ENCODE assay signal across 7 mouse cellular contexts in the genomic region with DNA sequence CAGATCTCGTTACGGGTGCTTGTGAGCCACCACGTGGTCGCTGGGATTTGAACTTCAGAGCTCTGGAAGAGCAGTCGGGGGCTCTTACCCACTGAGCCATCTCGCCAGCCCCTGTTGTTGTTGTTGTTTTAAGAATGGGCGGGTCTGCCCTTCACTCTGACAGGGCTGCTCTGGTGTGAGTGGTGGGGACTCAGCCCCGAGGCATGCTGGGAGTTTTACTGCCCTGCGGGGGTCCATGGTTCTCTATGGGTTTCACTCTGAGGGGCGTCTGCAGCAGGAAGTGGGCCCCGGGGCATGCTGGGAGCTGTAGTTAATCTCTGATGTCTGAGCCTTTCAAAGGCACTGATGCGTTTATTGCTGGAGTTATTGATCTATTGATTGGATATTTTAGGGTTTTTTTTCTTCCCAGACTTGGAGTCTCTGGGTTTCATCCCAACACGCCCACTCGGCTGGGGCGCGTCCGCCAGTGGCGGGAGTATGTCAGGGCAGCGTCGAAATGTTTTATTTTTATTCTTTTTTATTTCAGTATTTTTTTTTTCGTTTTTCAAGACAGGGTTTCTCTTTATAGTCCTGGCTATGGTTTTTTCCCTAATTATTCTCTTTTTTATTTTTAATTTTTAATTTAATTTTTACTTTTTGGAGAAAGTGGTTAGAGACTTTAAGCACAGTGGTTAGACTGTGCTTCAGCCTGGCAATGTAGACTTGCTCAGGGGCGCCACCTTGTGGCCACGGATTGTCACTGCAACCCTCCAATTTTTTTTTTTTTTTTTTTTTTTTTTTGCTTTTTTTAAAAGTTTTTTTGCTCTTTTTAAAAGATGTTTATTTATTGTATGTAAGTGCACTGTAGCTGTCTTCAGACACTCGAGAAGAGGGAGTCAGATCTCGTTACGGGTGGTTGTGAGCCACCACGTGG. TPM values are rescaled to one million over a fixed set of nuclear protein-coding genes. Genes with fewer than 3 reads are reported as not detected.
DNase-seq lines count a peak whose midpoint lies in the region; ATAC-seq and TF ChIP-seq lines count a peak whose summit lies in the region.
"Not testable (repeated sequence)": the region's sequence is repeated elsewhere in the genome, so short reads cannot be mapped to it uniquely, and the experiment has no call there.

No protein-coding gene starts in this region.

- H3K27ac ChIP-seq in limb, embryonic 10.5 days; midbrain, embryonic 11.5 days (ENCODE audit: low read depth, low read length); small intestine, adult 2 months (ENCODE audit: insufficient read depth, low read depth, low read length): not testable (repeated sequence)

- H3K9me3 ChIP-seq in limb, embryonic 10.5 days (replicated peaks), result peaks cover 13% of the 10 kb centered on the region
- peaks cover 15% of the 10 kb centered on the region for H3K9me3 ChIP-seq in midbrain, embryonic 11.5 days (ENCODE audit: control insufficient read depth, low read length)

- not testable (repeated sequence) for H3K4me3 ChIP-seq in limb, embryonic 10.5 days; small intestine, adult 2 months (ENCODE audit: low read depth, low read length)
- H3K4me3 ChIP-seq in midbrain, embryonic 11.5 days (ENCODE audit: low read depth, low read length), result 0 out of 2 replicates have a peak overlapping the region, but pooled peaks have one; percentile 1

- not testable (repeated sequence) for H3K27me3 ChIP-seq in limb, embryonic 10.5 days (ENCODE audit: low read depth, poor library complexity, severe bottlenecking); midbrain, embryonic 11.5 days (ENCODE audit: control insufficient read depth, insufficient read depth, low read length); small intestine, adult 2 months (ENCODE audit: control insufficient read depth, insufficient read depth, low read length)

- 67% methylated on average over 27 of the region's 27 CpGs for WGBS in limb, embryonic 10.5 days
- 53% methylated on average over 27 of the region's 27 CpGs for WGBS in midbrain, embryonic 11.5 days
- 73% methylated on average over 27 of the region's 27 CpGs for WGBS in small intestine, adult 2 months

- TF ChIP-seq CTCF in small intestine, adult 2 months (IDR thresholded peaks at IDR 0.05; ENCODE audit: extremely low read depth, insufficient read length, insufficient replicate concordance, low read depth, low read length), result peak; percentile 84

- H3K4me1 ChIP-seq in limb, embryonic 10.5 days; midbrain, embryonic 11.5 days (ENCODE audit: control insufficient read depth, insufficient read depth, low read length); small intestine, adult 2 months (ENCODE audit: control insufficient read depth, insufficient read depth, insufficient read length, low read length): not testable (repeated sequence)

- H3K4me2 ChIP-seq in midbrain, embryonic 11.5 days, result not testable (repeated sequence)

- ATAC-seq in common myeloid progenitor, adult 5-6 weeks (replicated peaks; ENCODE audit: low read depth, poor library complexity, severe bottlenecking), result peak; percentile 62
- peak; percentile 92 for ATAC-seq in midbrain, embryonic 11.5 days (ENCODE audit: low FRiP score)

- DNase-seq in T-cell, adult 2 months (ENCODE audit: low spot score), result peak; percentile 92
- peak; percentile 66 for DNase-seq in gastrocnemius, postnatal 10 days
- peak; percentile 99 for DNase-seq in hindlimb bud, embryonic 11.5 days (ENCODE audit: extremely low spot score, low read depth, low spot score)
- DNase-seq in limb, embryonic 10.5 days (ENCODE audit: low spot score), result peak; percentile 92
- DNase-seq in midbrain, embryonic 11.5 days (ENCODE audit: low spot score, missing footprints), result peak; percentile 95

- not testable (repeated sequence) for TF ChIP-seq POLR2A in small intestine, adult 2 months (IDR thresholded peaks at IDR 0.05; ENCODE audit: low read depth, low read length)

- H3K36me3 ChIP-seq in limb, embryonic 10.5 days, result peaks cover 64% of the 10 kb centered on the region
- peaks cover 16% of the 10 kb centered on the region for H3K36me3 ChIP-seq in midbrain, embryonic 11.5 days (ENCODE audit: control insufficient read depth, insufficient read depth, low read length)
- H3K36me3 ChIP-seq in small intestine, adult 2 months (ENCODE audit: control insufficient read depth, insufficient read depth, low read length), result peaks cover 29% of the 10 kb centered on the region

- H3K9ac ChIP-seq in midbrain, embryonic 11.5 days (ENCODE audit: low read length), result not testable (repeated sequence)

RNA-seq across cellular contexts. Expression of gene Gm21887, which starts 8.1 kb away (rescaled TPM):
- 108 and 116 TPM in 2 replicates for total RNA-seq in common myeloid progenitor, adult 5-6 weeks (2017)
- 10 to 100 TPM; 47.0 to 72.9 TPM for total RNA-seq in gastrocnemius, postnatal 10 days (2021)
- 253 and 254 TPM in 2 replicates for polyA plus RNA-seq in limb, embryonic 10.5 days (2016; fragmentation: Nextera tagmentation; extraction: Ambion mirVana)
- 177 and 189 TPM in 2 replicates for polyA plus RNA-seq in midbrain, embryonic 11.5 days (2014; fragmentation: Nextera tagmentation; extraction: Ambion mirVana)
- 9.0 and 759 TPM in 2 replicates for polyA plus RNA-seq in small intestine, adult 2 months (2012; rRNA removed)
